Mouse (Mus musculus) left cerebral cortex, postnatal 10 days (tissue): ENCODE data around the gene Zfp622. TPM values are rescaled to one million over a fixed set of nuclear protein-coding genes. Genes with fewer than 3 reads are reported as not detected.
"Not testable (repeated sequence)": the region's sequence is repeated elsewhere in the genome, so short reads cannot be mapped to it uniquely, and the experiment has no call there.

Experiments used
- DNase-seq, 2 experiments: peaks; one replicate each; pipeline ENCODE4 v3.0.0; 2021 to 2022; ENCODE audit warnings: low spot score in 2 of 2, mixed read lengths in 1 of 2; ENCODE audit errors: extremely low spot score in 1 of 2
- intact Hi-C: fragments of 180-260 bp; cut with DNase I; formaldehyde crosslinking; loops from one replicate; pipeline ENCODE4 v1.15.1; 2025
- total RNA-seq, 2 experiments: library from RNA; stranded (reverse); gene quantifications; 2 replicates each; pipeline ENCODE4 v1.2.3; 2021

Zfp622 gene
- total RNA-seq, 2 experiments from 2014 or later: 38.7 to 43.6 TPM

GRCm38 (mm10) chr15:25959375-25959774 is 24.8 kb upstream of the Zfp622 start:
- intact Hi-C loops: loop anchor here (2.0 to 10.0 kb wide), 3 partner anchors 155 to 525 kb away; no protein-coding TSS in a partner anchor
- no peak for DNase-seq

- no peak for DNase-seq
- intact Hi-C loops: no loop called here
These were observed 23.9 kb upstream of the Zfp622 start for GRCm38 (mm10) chr15:25960231-25960630.

GRCm38 (mm10) chr15:25966220-25966774 is 17.9 kb upstream of the Zfp622 start:
- DNase-seq: no peak
- intact Hi-C loops: no loop called here

DNA sequence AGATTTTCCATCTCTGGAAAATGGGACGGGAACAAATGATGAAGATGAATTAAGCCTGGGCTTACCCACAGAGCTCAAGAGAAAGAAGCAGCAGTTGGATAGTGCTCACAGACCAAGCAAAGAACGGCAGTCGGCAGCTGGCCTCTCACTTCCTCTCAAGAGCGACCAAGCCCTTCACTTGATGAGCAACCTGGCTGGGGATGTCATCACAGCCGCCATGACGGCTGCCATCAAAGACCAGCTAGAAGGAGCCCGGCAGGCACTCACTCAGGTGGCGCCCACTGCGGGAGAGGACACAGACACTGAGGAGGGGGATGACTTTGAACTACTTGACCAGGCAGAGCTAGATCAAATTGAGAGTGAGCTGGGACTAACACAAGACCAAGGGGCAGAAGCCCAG is 12.6 kb upstream of the Zfp622 start:
- intact Hi-C loops: no loop called here
- DNase-seq: no peak

DNA sequence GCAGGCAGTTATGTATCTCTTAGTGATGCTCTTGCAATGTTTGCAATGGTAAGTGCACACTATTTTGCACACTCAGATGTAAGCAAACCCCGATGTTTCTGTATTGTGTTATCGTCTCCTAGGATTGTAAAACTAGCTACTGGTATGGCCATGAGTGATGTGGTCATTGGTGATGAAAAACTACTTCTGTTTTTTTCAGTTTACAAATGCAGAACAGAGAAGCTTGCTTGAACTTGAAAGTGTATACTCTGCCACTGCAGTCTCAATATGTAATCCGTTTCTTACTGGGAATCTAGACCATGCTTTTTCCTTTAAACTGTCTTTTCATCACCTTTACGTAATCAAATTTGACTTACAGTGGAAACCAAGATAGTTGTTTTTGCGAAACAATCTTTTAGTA is 11.4 kb upstream of the Zfp622 start:
- no peak for DNase-seq
- intact Hi-C loops: no loop called here

- no peak for DNase-seq
- intact Hi-C loops: no loop called here
These were observed 9.8 kb upstream of the Zfp622 start for GRCm38 (mm10) chr15:25974352-25974751.

DNA sequence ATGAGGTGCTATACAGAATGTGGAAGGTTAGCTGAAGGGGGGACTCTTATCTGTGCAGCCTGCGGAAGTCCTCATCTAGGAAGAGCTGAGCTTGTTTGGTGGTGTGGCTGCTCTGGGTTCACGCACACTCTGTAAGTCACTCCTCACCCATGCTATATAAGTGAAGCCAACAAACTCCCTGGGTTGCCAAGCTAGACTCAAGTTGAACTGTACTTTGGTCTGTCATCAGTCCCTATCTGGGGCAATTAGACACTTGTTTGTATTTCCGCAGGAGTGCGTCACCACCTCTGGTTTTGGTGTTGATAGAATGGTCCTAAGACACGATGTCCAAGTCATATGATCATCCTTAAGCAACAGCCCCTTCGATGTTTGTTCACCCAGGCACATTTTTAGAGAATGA is 8.4 kb upstream of the Zfp622 start:
- no peak for DNase-seq
- intact Hi-C loops: no loop called here

DNA sequence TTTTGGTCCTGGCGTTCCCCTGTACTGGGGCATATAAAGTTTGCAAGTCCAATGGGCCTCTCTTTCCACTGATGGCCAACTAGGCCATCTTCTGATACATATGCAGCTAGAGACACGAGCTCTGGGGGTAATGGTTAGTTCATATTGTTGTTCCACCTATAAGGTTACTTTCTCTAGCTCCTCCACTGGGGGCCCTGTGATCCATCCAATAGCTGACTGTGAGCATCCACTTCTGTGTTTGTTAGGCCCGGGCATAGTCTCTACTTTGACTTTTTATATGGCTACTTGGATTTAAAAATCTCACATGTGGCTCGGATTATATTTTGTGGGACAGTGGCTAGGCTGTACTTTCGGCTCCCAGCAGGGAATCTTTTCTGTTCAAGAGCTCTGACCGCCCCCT is 552 bp upstream of the Zfp622 start:
- DNase-seq, intact Hi-C loops: not testable (repeated sequence)

GRCm38 (mm10) chr15:25984734-25985492 is 747 bp downstream of the Zfp622 start:
- DNase-seq: peak in 1 of 2 experiments; percentile 36
- intact Hi-C loops: no loop called here

GRCm38 (mm10) chr15:25992992-25993727 is 9.0 kb downstream of the Zfp622 start:
- peak; percentile 39 to 45 for DNase-seq
- intact Hi-C loops: no loop called here

DNA sequence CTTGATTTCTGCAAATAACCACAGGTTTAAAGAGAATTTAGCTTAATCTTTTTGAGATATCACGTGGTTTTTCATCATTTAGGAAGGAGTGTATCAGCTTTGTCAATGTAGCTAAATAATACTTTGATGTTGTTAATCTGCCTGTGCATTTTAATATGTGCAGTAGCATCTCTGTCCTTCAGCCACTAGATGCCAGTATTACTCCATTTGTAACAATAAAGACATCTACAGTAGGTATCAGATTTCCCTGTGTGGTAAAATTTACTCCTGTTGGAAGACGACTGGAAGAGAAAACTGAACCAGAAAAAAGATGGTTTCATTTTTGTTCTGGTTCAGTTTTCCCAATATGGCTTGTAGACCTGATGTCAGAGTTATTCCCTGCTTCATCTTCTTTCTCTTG is 11.4 kb downstream of the Zfp622 start:
- intact Hi-C loops: loop anchor here (5.0 kb wide), 3 partner anchors 312 to 477 kb away; partner anchors contain the start of gene March11
- DNase-seq: peak in 1 of 2 experiments; percentile 54

GRCm38 (mm10) chr15:25999545-25999944 is 15.4 kb downstream of the Zfp622 start:
- intact Hi-C loops: loop anchor here (5.0 kb wide), 3 partner anchors 308 to 473 kb away; partner anchors contain the start of gene March11

DNA sequence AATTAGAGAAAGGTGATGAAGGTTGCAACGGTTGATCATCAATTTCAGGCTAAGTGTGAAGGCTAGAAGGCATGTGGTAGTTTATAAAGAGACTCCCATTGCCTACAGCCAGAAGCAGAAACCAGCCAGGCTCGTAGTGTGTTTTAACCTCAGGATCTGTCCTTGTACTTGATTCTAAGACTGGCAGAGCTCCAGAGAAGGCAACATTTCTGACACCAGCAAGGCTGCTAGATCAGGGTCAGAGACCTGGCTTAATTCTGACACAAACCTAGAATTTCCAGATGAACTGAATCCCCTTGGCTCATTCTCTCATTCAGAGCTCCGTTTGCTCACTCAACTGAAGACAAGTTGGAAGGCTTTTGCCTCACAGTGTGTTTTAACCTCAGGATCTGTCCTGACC is 24.5 kb downstream of the Zfp622 start:
- intact Hi-C loops: no loop called here
- DNase-seq: no peak

More at GRCm38 (mm10) chr15:25999545-25999944, 15.4 kb downstream of the Zfp622 start:
- not testable (repeated sequence) for DNase-seq

DNA sequence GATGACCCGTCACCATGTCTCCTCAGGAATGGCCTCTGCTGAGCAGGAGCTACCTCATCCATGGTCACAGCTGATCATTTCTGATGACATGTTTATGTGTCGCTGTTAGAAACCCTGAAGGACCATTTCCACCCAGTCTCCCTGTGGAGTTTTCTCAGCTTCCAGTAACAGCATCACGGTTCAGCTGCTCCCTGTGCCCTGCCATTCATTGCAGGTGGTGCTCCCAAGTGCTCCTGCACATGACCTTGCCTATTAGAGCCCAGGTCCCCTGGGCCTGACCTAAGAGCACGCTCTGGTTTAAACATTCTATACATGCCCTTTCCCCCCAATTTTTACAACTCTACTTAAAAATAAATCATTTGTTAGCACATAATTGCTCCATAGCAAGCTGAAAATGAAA is 28.7 kb downstream of the Zfp622 start:
- intact Hi-C loops: no loop called here
- no peak for DNase-seq

DNA sequence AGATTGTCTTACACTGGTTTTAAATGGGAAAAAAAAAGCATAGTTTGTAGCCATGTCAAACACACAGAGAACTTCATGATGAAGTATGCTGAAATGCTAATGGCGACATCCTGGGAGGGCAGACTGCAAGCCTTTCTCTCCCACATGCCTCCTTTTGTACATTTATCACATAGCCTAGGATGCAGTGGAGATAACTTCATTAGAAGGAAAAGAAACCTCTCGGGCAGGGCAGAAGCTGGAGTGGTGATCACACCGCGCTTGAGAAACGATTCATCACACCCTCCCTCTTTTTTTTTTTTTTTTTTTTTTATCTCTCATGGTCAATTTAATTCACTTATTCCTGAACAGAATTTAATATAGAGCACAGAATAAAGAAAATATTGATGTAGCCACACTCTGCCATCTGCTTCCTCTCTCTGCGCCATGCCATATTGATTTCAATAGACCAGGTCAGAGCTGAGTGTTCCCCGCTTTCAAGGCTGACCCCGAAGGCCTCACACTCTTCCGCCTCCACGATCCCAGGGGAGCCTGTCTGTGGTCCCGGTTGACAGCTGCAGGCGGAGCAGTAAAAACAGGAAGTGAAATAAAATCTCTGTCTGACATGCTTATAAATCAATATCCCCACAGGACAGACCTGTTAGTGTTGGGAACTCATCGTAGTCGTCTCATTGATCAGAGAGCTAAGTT is 32.0 kb downstream of the Zfp622 start:
- intact Hi-C loops: no loop called here

DNA sequence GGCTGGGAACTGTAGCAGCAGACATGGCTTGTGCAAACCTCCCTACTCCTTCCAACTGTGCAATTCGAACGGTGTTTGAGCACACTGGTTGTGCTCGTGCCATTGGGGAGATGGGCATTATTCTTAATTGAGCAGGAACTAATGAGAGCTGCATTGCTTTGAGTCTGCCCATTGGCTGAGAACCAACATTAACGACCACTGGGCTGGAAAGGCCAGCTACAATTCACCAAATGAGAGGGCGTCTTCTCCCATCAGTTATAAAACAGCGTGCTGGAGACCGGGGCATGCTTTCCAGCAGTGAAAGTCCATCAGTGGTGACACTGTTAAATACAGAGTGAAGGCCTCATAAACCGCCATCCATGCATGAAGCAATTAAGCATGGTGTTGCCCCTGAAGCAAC is 37.6 kb downstream of the Zfp622 start:
- intact Hi-C loops: no loop called here
- no peak for DNase-seq

More for the DNA sequence above, 32.0 kb downstream of the Zfp622 start:
- peak in 1 of 2 experiments; percentile 40 for DNase-seq

DNA sequence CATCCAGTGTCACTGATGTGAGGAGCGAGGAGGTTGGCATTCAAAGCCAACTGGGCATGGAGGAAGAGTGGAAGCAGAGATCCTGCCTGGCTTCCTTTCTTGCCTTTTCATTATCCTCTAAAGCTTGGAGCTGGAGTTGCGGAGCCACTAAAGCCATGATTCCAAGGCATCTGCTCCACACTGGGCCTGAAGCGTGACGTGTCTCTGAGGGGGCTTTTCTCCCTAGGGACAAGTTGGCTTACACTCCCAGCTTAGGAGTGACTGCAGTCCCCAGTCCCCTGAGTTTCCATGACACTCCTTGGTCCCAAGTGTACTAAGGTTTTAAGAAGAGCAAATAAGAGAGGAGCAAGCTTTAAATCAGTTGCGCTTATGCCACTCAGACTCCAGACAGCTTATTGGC is 38.5 kb downstream of the Zfp622 start:
- intact Hi-C loops: no loop called here
- no peak for DNase-seq

- no peak for DNase-seq
- intact Hi-C loops: no loop called here
These were observed 47.5 kb downstream of the Zfp622 start for GRCm38 (mm10) chr15:26031692-26032091.

DNA sequence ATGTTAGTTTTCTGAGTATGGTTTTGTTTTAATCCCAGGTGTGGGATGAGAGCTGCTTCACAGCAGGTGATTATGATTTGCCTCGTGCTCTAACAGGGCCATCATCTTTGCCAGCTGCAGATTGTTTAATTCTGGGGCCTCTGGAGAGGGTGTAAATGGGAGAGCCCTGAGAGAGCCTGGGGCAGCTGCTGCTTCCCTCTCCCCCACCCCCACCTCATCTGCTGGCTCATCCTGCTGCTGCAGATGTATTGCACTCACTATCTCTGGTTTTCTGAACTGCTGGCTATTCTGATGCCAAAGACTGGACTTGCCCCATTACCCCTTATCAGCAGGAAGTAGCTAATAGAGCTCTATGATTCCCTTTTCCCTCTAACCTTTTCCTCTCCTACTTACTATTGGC is 56.4 kb downstream of the Zfp622 start:
- DNase-seq: no peak
- intact Hi-C loops: no loop called here
